27 mouse cellular contexts compared by ENCODE assay signal in the genomic region with DNA sequence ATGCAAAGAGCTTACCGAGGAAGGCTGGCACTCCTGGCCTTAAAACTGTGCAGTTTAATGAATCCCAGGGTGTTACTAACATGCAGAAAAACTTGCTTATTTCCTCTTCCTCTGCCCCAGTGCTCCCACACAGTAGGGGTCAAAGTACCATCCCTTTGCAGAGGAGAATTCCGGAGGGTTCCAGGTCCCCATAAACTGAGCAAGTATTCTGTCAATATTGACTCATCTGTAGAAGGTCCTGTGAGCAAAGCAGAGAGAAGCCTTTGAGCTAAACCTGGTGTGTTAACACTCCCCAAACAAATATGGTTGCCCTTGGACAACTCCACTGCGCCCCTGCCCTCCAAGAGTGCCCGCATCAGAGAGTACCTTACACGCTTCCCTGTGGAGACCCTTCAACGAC. TPM values are rescaled to one million over a fixed set of nuclear protein-coding genes. Genes with fewer than 3 reads are reported as not detected.
DNase-seq lines count a peak whose midpoint lies in the region; ATAC-seq and TF ChIP-seq lines count a peak whose summit lies in the region.
"Had no signal": no experiment of that assay in that cellular context is flagged by ENCODE, and none has a peak within 500 bp of the region (broad histone marks: within the 10 kb centered on the region; RNA-seq: fewer than 3 reads in every experiment).

No protein-coding gene starts in this region.

- H3K4me2 ChIP-seq in liver, embryonic 11.5 days = no peak overlapping the region
- H3K4me2 ChIP-seq in liver, embryonic 16.5 days (ENCODE audit: low read depth, low read length) = no peak overlapping the region
- H3K4me2 ChIP-seq in stomach, postnatal 0 days (replicated peaks; ENCODE audit: low read depth) = no peak overlapping the region
- H3K4me2 ChIP-seq in neural tube, embryonic 15.5 days = no peak overlapping the region
- H3K4me2 ChIP-seq: embryonic facial prominence, embryonic 12.5 days; hindbrain, embryonic 13.5 days; midbrain, embryonic 13.5 days had no signal

- H3K27me3 ChIP-seq in liver, adult 2 months (ENCODE audit: control insufficient read depth, insufficient read depth, low read length) = no peaks in the 10 kb centered on the region
- H3K27me3 ChIP-seq in liver, embryonic 11.5 days (replicated peaks; ENCODE audit: control insufficient read depth, insufficient read depth, low read length) = no peaks in the 10 kb centered on the region
- no peaks in the 10 kb centered on the region for H3K27me3 ChIP-seq in liver, embryonic 16.5 days (ENCODE audit: control insufficient read depth, insufficient read depth, low read depth, low read length)
- H3K27me3 ChIP-seq in stomach, postnatal 0 days (ENCODE audit: control insufficient read depth, insufficient read depth, low read length) = no peaks in the 10 kb centered on the region
- H3K27me3 ChIP-seq in neural tube, embryonic 15.5 days (replicated peaks) = no peaks in the 10 kb centered on the region
- H3K27me3 ChIP-seq: embryonic facial prominence, embryonic 12.5 days; hindbrain, embryonic 13.5 days; megakaryocyte, embryonic 14.5 days; midbrain, embryonic 13.5 days had no signal

- no peak for TF ChIP-seq CTCF in liver, adult 2 months (IDR thresholded peaks at IDR 0.05; ENCODE audit: low read depth, low read length)
- no peak for TF ChIP-seq CTCF in stomach, postnatal 0 days (IDR thresholded peaks at IDR 0.05; ENCODE audit: low read depth)

- no peaks in the 10 kb centered on the region for H3K9me3 ChIP-seq in liver, embryonic 11.5 days (ENCODE audit: control insufficient read depth, low read length)
- H3K9me3 ChIP-seq in liver, embryonic 16.5 days (replicated peaks; ENCODE audit: control insufficient read depth, low read length) = no peaks in the 10 kb centered on the region
- H3K9me3 ChIP-seq in stomach, postnatal 0 days (ENCODE audit: control insufficient read depth, low read length) = no peaks in the 10 kb centered on the region
- H3K9me3 ChIP-seq in neural tube, embryonic 15.5 days (replicated peaks) = no peaks in the 10 kb centered on the region
- H3K9me3 ChIP-seq: embryonic facial prominence, embryonic 12.5 days; hindbrain, embryonic 13.5 days; megakaryocyte, embryonic 14.5 days; midbrain, embryonic 13.5 days had no signal

- no peak overlapping the region for H3K27ac ChIP-seq in liver, adult 2 months (replicated peaks; ENCODE audit: insufficient read depth, low read depth, low read length)
- no peak overlapping the region for H3K27ac ChIP-seq in liver, embryonic 11.5 days (ENCODE audit: low read depth, low read length)
- no peak overlapping the region for H3K27ac ChIP-seq in liver, embryonic 16.5 days (ENCODE audit: low read length)
- no peak overlapping the region for H3K27ac ChIP-seq in stomach, postnatal 0 days (replicated peaks)
- H3K27ac ChIP-seq in neural tube, embryonic 15.5 days (replicated peaks) = no peak overlapping the region
- H3K27ac ChIP-seq: embryonic facial prominence, embryonic 12.5 days; hindbrain, embryonic 13.5 days; kidney, postnatal 0 days; midbrain, embryonic 13.5 days had no signal

- TF ChIP-seq POLR2A in liver, adult 2 months (IDR thresholded peaks at IDR 0.05; ENCODE audit: extremely low read depth, insufficient read depth, low read length) = no peak

- WGBS in liver, adult 2 months = 15% methylated on average over 6 of the region's 6 CpGs
- WGBS in liver, embryonic 11.5 days = 62% methylated on average over 6 of the region's 6 CpGs
- WGBS in liver, embryonic 16.5 days (ENCODE audit: insufficient replicate concordance) = 51% methylated on average over 6 of the region's 6 CpGs
- WGBS in stomach, postnatal 0 days = 37% methylated on average over 6 of the region's 6 CpGs
- 75% methylated on average over 6 of the region's 6 CpGs for WGBS in neural tube, embryonic 15.5 days

- no peak overlapping the region for H3K4me3 ChIP-seq in liver, adult 2 months (ENCODE audit: insufficient read depth, low read depth, low read length)
- H3K4me3 ChIP-seq in liver, embryonic 11.5 days (ENCODE audit: low read depth, low read length) = no peak overlapping the region
- no peak overlapping the region for H3K4me3 ChIP-seq in liver, embryonic 16.5 days (ENCODE audit: low read depth, low read length)
- no peak overlapping the region for H3K4me3 ChIP-seq in stomach, postnatal 0 days (ENCODE audit: low read depth, low read length)
- no peak overlapping the region for H3K4me3 ChIP-seq in neural tube, embryonic 15.5 days (replicated peaks)
- H3K4me3 ChIP-seq: embryonic facial prominence, embryonic 12.5 days; hindbrain, embryonic 13.5 days; megakaryocyte, embryonic 14.5 days; midbrain, embryonic 13.5 days had no signal

- DNase-seq in liver, adult 2 months (ENCODE audit: extremely low read depth, low read depth, low spot score) = peak; percentile 33
- no peak for DNase-seq in liver
- DNase-seq in liver, embryonic 11.5 days (ENCODE audit: low spot score) = no peak
- no peak for DNase-seq in stomach, postnatal 0 days (ENCODE audit: low spot score)
- DNase-seq in adrenal gland, adult 8-10 months = no peak
- DNase-seq: adrenal gland, postnatal 14 days; cerebellum, adult 11-12 months; cerebellum, adult 9-11 months; heart, postnatal 36 days; layer of hippocampus, adult 9-11 months; lung, adult 18-20 months; lung, postnatal 4 days; right cerebral cortex, postnatal 25 days had no signal

- no peak overlapping the region for H3K9ac ChIP-seq in liver, adult 2 months (ENCODE audit: low read depth, low read length)
- H3K9ac ChIP-seq in liver, embryonic 11.5 days (ENCODE audit: low read depth, low read length) = no peak overlapping the region
- H3K9ac ChIP-seq in liver, embryonic 16.5 days (ENCODE audit: low read depth, low read length) = no peak overlapping the region
- H3K9ac ChIP-seq in stomach, postnatal 0 days (ENCODE audit: low read length) = no peak overlapping the region
- H3K9ac ChIP-seq in neural tube, embryonic 15.5 days (replicated peaks) = no peak overlapping the region
- H3K9ac ChIP-seq: embryonic facial prominence, embryonic 12.5 days; hindbrain, embryonic 13.5 days; midbrain, embryonic 13.5 days had no signal

- TF ChIP-seq EP300 in stomach, postnatal 0 days (optimal IDR thresholded peaks at IDR 0.05) = no peak

- peaks cover 4% of the 10 kb centered on the region for H3K4me1 ChIP-seq in liver, adult 2 months (ENCODE audit: control insufficient read depth, insufficient read depth, low read length)
- no peaks in the 10 kb centered on the region for H3K4me1 ChIP-seq in liver, embryonic 11.5 days (replicated peaks; ENCODE audit: control insufficient read depth, insufficient read depth, low read length)
- no peaks in the 10 kb centered on the region for H3K4me1 ChIP-seq in liver, embryonic 16.5 days (ENCODE audit: control insufficient read depth, low read depth, low read length)
- H3K4me1 ChIP-seq in stomach, postnatal 0 days (replicated peaks; ENCODE audit: control insufficient read depth, insufficient read depth) = no peaks in the 10 kb centered on the region
- peaks cover 6% of the 10 kb centered on the region; the same call in 1 of the 2 replicates for H3K4me1 ChIP-seq in neural tube, embryonic 15.5 days
- H3K4me1 ChIP-seq: embryonic facial prominence, embryonic 12.5 days; hindbrain, embryonic 13.5 days; megakaryocyte, embryonic 14.5 days; midbrain, embryonic 13.5 days had no signal

- ATAC-seq in liver, embryonic 11.5 days (replicated peaks; ENCODE audit: low FRiP score) = peak; percentile 58; the same call in 1 of the 2 replicates
- ATAC-seq in liver, embryonic 16.5 days (ENCODE audit: low read depth) = peak; percentile 83
- peak; percentile 59; the same call in 1 of the 2 replicates for ATAC-seq in stomach, postnatal 0 days (ENCODE audit: low FRiP score, low TSS enrichment)
- no peak for ATAC-seq in CD4-positive, CD25-positive, alpha-beta regulatory T cell, adult 4 months
- ATAC-seq in neural tube, embryonic 15.5 days (ENCODE audit: low FRiP score) = no peak
- ATAC-seq: forebrain, embryonic 16.5 days; lung, postnatal 0 days; midbrain, embryonic 13.5 days; Patski had no signal

- no peaks in the 10 kb centered on the region for H3K36me3 ChIP-seq in liver, adult 2 months (ENCODE audit: control insufficient read depth, insufficient read depth, low read length)
- H3K36me3 ChIP-seq in liver, embryonic 11.5 days (ENCODE audit: control insufficient read depth, insufficient read depth, low read length) = no peaks in the 10 kb centered on the region
- no peaks in the 10 kb centered on the region for H3K36me3 ChIP-seq in liver, embryonic 16.5 days (ENCODE audit: control insufficient read depth, insufficient read depth)
- no peaks in the 10 kb centered on the region for H3K36me3 ChIP-seq in stomach, postnatal 0 days (ENCODE audit: control insufficient read depth, insufficient read depth, low read length)
- no peaks in the 10 kb centered on the region for H3K36me3 ChIP-seq in neural tube, embryonic 15.5 days
- H3K36me3 ChIP-seq: embryonic facial prominence, embryonic 12.5 days; hindbrain, embryonic 13.5 days; midbrain, embryonic 13.5 days had no signal

- H3K79me2 ChIP-seq in liver, adult 2 months (ENCODE audit: control insufficient read depth, insufficient read depth, low read length) = no peaks in the 10 kb centered on the region

RNA-seq across cellular contexts. Expression of gene Spag16, which starts 40.1 kb away (rescaled TPM):
- total RNA-seq in liver, adult 2 months (2014; rRNA removed) = not detected in 2 replicates
- polyA plus RNA-seq in liver, adult 2 months (2012; rRNA removed) = not detected in 2 replicates
- 0.25 and 0.32 TPM in 2 replicates for polyA plus RNA-seq in liver, embryonic 11.5 days (2014; fragmentation: Nextera tagmentation; extraction: Ambion mirVana)
- not detected in 2 replicates for polyA plus RNA-seq in liver, embryonic 16.5 days (2015; fragmentation: Nextera tagmentation; extraction: Ambion mirVana)
- polyA plus RNA-seq in stomach, postnatal 0 days (2015; fragmentation: Nextera tagmentation; extraction: Ambion mirVana) = 0.06 and 0.07 TPM in 2 replicates
- polyA plus RNA-seq in CD4-positive, CD25-positive, alpha-beta regulatory T cell, adult 4 months (2017; shearing (Covaris generic)) = under 1 TPM; 0.59 to 0.81 TPM
- polyA plus RNA-seq in neural tube, embryonic 15.5 days (2015; fragmentation: Nextera tagmentation; extraction: Ambion mirVana) = 0.95 and 1.5 TPM in 2 replicates
- total RNA-seq in adrenal gland, adult 8-10 months (2022) = not detected
- total RNA-seq: adrenal gland, postnatal 14 days; gastrocnemius, adult 8-10 months; granulocyte monocyte progenitor cell, adult 5-6 weeks; heart, postnatal 36 days; MEL had no signal
- polyA plus RNA-seq: Patski had no signal

Comparison
In these comparisons a context has a peak if more than half of its experiments do, and no peak if none do; other contexts are left out.
1. ATAC-seq: peak in liver, embryonic 11.5 days (single experiment), liver, embryonic 16.5 days (single experiment) and stomach, postnatal 0 days (single experiment); none in CD4-positive, CD25-positive, alpha-beta regulatory T cell, adult 4 months (single experiment) and neural tube, embryonic 15.5 days (single experiment).